Mouse (Mus musculus): ENCODE measurements around the gene Nbas.

Nbas gene

DNA sequence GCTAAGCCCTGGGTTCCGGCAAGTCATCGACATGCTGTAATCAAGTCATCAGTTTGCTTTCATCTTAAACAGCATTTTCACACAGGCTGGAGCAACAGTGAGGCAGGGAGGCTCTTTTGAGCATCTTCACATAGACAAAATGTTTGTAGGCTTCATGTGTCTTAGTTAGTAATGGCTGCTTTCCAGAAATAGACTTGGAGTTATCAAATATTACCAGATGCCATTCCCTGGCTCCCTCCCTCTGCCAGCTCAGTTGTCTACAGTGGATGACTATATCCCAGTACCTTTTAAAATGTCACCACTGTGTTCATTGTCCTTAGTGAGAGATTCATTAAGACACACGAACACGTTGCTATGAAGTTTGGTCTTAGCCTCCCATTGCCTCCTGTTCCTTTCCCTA, 270.2 kb downstream of the Nbas start:
- DNase-seq (ENCODE audit: low spot score), result no peak

DNA sequence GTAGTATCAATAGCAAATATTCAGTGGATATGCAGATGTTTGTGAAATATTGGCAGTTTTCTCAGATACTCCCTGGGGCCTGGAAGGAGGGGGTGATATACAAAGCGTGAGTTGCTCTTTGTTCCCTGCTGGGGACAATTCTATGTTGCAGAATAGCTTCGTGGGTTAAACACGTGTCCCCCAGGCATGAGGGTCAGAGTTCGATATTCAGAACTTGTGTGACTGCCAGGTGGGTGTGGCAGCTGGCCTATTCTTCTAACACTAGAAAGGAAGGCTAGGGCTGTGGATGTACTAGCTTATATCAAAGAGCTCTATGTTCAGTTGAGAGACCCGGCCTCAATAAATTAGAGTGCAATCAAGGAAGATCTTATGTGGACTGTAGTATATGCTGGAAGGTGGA, 274.9 kb downstream of the Nbas start:
- DNase-seq (ENCODE audit: low spot score), result no peak

DNA sequence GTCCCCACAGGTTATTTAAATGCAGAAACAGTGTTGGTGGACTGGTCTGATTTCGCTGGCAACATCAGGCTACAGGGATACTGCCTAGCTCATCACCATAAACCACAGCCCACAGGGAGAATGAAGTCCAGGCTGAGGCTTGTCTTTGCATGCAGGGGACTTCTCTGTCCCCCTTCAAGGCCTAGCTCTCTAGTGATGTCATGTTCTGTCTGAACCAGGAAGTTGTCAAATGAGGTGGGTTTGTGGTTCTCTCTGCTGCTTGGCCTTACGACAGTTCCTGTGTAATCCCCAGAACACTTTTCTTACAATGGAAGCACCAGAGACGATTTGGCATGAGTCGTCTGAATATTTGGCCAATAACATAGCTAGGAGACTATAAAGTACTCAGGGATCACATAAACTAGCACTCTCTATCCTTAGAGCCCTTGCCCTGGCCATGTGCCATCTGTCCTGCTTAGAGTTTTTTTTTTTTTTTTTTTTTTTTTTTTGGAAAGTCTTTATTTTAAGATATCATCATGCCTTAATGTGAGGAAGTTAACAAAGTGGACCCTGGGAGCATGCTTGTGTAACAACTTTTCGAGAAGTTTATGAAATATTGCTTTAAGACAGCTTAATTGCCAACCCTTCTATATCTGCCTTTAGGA, 294.8 kb downstream of the Nbas start:
- no peak for DNase-seq (ENCODE audit: low spot score)

GRCm38 (mm10) chr12:13564330-13564729, 295.4 kb downstream of the Nbas start:
- DNase-seq (ENCODE audit: low spot score), result no peak

- no peak for DNase-seq (ENCODE audit: low spot score)
Observed at GRCm38 (mm10) chr12:13566421-13566820, 297.5 kb downstream of the Nbas start.

DNA sequence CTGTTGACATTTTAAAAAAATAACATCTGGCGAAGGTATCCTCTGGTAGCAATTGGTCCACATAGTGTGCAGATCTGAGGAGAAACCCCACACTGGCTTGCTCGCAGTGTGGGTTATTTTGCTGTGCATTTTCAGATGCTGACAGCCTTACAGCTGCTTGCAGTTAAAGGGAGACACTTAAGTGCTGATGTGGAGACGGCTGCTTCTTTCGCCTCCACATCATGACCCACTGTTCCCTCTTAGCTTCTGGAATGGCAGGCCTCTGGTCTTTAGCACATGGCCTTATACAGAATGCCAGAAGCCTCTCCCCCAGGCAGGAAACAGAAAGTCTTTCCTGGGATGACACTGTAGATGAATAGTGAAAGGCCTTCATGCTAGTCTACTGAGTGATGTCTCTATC, 306.2 kb downstream of the Nbas start:
- DNase-seq (ENCODE audit: low spot score), result no peak

DNA sequence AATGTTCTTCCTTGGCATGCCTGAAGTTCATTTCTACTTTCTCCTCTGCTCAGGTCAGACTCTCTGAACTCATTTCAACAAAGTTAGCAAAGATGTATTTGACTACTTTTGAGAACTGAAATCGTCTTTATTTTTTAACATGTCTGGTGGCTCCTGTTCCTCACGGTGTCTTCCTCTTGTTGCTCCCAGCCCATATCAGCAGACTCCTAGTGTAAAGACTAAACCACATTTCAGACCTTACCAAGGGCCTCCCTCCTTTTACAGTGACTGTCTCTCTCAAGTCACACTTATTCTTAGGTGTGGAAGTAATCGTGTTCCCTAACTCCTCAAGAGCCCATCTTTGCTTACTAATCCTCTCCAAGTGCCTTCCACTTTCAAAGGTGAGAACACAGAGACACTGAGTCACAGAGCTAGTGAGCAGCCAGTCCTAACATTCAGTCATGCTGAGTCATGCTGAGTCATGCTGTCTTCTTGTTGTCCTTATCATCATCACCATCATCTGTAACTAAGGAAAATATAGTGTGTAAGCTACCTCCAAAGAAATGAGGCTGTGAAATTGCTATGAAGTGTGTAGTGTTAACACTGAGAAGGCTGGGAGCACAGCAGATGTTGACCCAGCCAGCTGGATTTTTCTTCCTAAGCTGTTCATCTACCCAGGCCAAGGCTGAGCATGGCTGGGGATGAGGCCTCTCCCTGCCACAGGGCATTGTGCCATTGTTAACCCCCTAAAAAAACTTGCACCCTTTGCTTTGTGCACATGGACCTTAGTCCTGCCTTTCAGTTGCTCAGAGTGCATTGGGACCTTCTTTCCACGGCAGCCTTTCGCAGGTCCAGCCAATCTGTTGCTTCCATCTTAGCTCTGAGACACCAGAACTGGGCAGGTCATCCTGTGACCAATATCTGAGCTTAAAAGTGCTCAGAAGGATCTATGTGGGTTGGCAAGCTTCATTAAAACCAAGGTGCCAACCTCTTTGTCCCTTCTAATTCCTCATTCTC, 307.0 kb downstream of the Nbas start:
- DNase-seq (ENCODE audit: low spot score), result no peak

- no peak for DNase-seq (ENCODE audit: low spot score)
Observed at GRCm38 (mm10) chr12:13576761-13577160, 307.8 kb downstream of the Nbas start.

- no peak for DNase-seq (ENCODE audit: low spot score)
Observed at GRCm38 (mm10) chr12:13580796-13581195, 311.9 kb downstream of the Nbas start.

- DNase-seq (ENCODE audit: low spot score), result no peak
Observed at GRCm38 (mm10) chr12:13583386-13583785, 314.5 kb downstream of the Nbas start.

GRCm38 (mm10) chr12:13585527-13586156, 316.7 kb downstream of the Nbas start:
- no peak for DNase-seq (ENCODE audit: low spot score)

- no peak for DNase-seq (ENCODE audit: low spot score)
Observed at GRCm38 (mm10) chr12:13587675-13588074, 318.7 kb downstream of the Nbas start.

- DNase-seq (ENCODE audit: low spot score), result no peak
Observed at GRCm38 (mm10) chr12:13589021-13589420, 320.1 kb downstream of the Nbas start.

- DNase-seq (ENCODE audit: low spot score), result no peak
Observed at GRCm38 (mm10) chr12:13594746-13595469, 326.0 kb downstream of the Nbas start.

DNA sequence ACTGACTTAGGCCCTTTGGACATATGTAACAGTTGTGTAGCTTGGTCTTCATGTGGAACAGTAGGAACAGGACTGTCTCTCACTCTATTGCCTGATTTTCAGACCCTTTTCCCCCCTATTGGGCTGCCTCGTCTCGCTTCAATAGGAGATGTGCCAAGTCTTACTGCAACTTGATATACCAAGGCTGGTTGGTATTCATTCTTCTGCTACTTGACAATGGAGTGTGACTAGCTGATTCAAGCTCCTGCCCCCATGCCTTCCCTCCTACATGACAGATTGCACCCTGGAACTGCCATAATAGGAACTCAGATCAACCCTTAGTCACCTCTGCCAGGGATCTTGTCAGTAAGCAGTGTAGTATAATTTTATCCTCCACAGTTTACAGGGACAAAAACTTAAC, 328.1 kb downstream of the Nbas start:
- DNase-seq (ENCODE audit: low spot score), result no peak

GRCm38 (mm10) chr12:13598545-13598944, 329.6 kb downstream of the Nbas start:
- DNase-seq (ENCODE audit: low spot score), result no peak

- no peak for DNase-seq (ENCODE audit: low spot score)
Observed at GRCm38 (mm10) chr12:13602414-13602813, 333.5 kb downstream of the Nbas start.

DNA sequence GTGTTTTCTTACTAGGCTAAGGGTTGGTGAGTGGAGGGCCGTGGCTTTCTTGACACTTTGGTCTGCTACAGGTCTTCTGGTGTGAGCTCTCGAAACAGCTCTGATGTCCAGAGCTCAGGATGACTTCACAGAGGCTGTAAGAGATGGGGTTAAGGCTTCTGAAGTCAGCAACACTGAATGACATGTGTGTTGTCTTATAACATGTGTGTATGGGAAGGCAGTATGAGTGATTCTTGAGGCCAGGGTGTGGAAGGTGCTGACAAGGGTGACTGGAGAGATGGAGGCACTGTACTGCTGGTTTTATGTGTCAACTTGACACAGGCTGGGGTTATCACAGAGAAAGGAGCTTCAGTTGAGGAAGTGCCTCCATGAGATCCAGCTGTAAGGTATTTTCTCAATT, 338.1 kb downstream of the Nbas start:
- no peak for DNase-seq (ENCODE audit: low spot score)

DNA sequence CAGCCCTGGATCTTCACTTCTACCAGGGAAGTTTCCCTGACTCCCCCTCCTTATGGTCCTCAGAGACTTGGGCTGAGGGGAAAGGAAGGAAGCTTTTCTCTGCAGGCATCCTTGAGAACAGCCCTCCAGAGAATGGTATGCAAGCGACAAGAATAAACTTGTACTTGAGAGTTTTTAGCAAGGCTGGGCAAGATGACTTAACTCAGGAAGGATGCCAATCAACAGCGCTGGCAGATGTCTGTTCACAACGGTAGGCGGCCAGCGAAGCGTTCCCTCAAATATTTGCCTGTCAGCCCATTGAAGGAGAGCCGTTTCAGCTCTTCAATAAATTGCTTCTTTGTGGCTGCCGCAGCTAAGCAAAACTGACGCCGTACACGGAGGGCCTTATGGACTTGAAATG, 340.1 kb downstream of the Nbas start:
- DNase-seq (ENCODE audit: low spot score), result no peak

GRCm38 (mm10) chr12:13613041-13613440, 344.1 kb downstream of the Nbas start:
- DNase-seq (ENCODE audit: low spot score), result no peak

DNA sequence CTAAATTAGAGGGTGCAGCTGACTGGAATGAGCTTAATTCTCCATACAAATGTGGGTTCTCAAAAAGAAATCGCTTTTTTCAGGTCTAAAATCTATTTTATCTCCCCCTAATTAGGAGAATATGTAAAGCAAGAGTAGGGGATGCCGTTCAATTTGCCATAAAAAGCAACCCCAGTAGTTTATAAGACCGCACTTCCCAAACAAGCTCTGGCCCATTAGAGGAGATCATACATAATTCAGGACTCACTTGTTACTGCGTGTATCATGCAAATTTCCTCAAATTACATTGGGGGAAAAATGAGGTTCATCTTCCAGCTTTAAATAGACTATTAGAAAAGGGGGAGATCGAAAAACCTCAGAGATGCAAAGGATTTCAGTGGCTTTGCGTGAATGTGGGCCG, 346.7 kb downstream of the Nbas start:
- DNase-seq (ENCODE audit: low spot score), result no peak

DNA sequence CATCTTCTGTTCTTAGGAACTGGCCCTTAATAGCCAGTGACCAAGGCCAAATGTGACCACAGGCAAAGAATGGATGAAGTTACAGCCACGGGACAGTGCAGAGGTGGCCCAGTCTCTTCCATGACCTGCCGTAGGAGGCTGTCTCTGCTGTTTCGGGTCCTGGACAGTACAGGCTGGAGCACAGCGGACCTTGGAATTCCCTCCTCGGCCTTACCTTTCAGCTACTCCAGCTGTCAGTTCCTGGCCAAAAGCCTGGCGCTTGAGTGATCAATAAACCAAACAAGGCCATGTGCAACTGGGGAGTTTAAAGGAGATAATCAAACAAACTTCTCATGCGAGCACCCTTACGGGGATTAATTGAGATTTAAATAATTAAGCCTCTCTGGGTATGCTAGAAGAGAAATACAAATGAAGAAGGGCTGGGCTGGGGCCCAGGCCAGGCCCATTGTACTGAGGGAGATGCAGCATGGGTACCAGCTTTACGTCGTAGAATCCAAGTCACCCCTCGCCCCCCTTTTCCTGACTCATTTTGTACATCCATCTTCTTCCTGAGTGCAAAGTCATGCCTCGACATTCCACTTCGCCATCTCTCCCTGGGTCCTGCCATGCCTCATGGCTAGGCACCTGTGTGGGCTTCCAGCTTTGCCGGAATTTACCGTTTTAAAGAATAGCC, 353.4 kb downstream of the Nbas start:
- no peak for DNase-seq (ENCODE audit: low spot score)
